Mouse (Mus musculus): ENCODE measurements at regions not wholly inside any gene's neighbourhood (a gene's known extent, or its start where the extent isn't known, plus 50 kb on each side); places are given as distances from the start of the nearest gene placed in this dataset.
"Not testable (repeated sequence)": the region's sequence is repeated elsewhere in the genome, so short reads cannot be mapped to it uniquely, and the experiment has no call there.

- peak; percentile 81 for DNase-seq (ENCODE audit: low spot score)
These were observed 53.2 kb upstream of the Dazl start for GRCm38 (mm10) chr17:50346451-50347192.

- not testable (repeated sequence) for DNase-seq (ENCODE audit: low spot score)
These were observed 60.4 kb upstream of the Dazl start for GRCm38 (mm10) chr17:50353818-50354217.

GRCm38 (mm10) chr17:50354357-50354756 is 60.9 kb upstream of the Dazl start:
- DNase-seq (ENCODE audit: low spot score): no peak

- DNase-seq (ENCODE audit: low spot score): no peak
These were observed 68.3 kb upstream of the Dazl start for GRCm38 (mm10) chr17:50361657-50362233.

- DNase-seq (ENCODE audit: low spot score): no peak
These were observed 72.0 kb upstream of the Dazl start for GRCm38 (mm10) chr17:50365396-50365795.

- DNase-seq (ENCODE audit: low spot score): no peak
These were observed 72.7 kb upstream of the Dazl start for GRCm38 (mm10) chr17:50366181-50366580.

- no peak for DNase-seq (ENCODE audit: low spot score)
These were observed 75.9 kb upstream of the Dazl start for GRCm38 (mm10) chr17:50369216-50369875.

- no peak for DNase-seq (ENCODE audit: low spot score)
These were observed 77.0 kb upstream of the Dazl start for GRCm38 (mm10) chr17:50370484-50370883.

- no peak for DNase-seq (ENCODE audit: low spot score)
These were observed 80.2 kb upstream of the Dazl start for GRCm38 (mm10) chr17:50373496-50374141.

GRCm38 (mm10) chr17:50375465-50375864 is 82.0 kb upstream of the Dazl start:
- no peak for DNase-seq (ENCODE audit: low spot score)

- no peak for DNase-seq (ENCODE audit: low spot score)
These were observed 83.3 kb upstream of the Dazl start for GRCm38 (mm10) chr17:50376708-50377107.

GRCm38 (mm10) chr17:50378141-50378727 is 84.8 kb upstream of the Dazl start:
- DNase-seq (ENCODE audit: low spot score): no peak

GRCm38 (mm10) chr17:50388715-50389710 is 95.6 kb upstream of the Dazl start:
- DNase-seq (ENCODE audit: low spot score): peak; percentile 56

GRCm38 (mm10) chr17:50390151-50390550 is 96.7 kb upstream of the Dazl start:
- DNase-seq (ENCODE audit: low spot score): peak; percentile 29

GRCm38 (mm10) chr17:50391207-50391606 is 97.8 kb upstream of the Dazl start:
- no peak for DNase-seq (ENCODE audit: low spot score)

- DNase-seq (ENCODE audit: low spot score): no peak
These were observed 98.6 kb upstream of the Dazl start for GRCm38 (mm10) chr17:50391996-50392395.

- DNase-seq (ENCODE audit: low spot score): no peak
These were observed 99.0 kb upstream of the Dazl start for GRCm38 (mm10) chr17:50392428-50392827.

- no peak for DNase-seq (ENCODE audit: low spot score)
These were observed 99.5 kb upstream of the Dazl start for GRCm38 (mm10) chr17:50392966-50393365.

- DNase-seq (ENCODE audit: low spot score): no peak
These were observed 100.3 kb upstream of the Dazl start for GRCm38 (mm10) chr17:50393698-50394097.

- no peak for DNase-seq (ENCODE audit: low spot score)
These were observed 101.4 kb upstream of the Dazl start for GRCm38 (mm10) chr17:50394801-50395200.

GRCm38 (mm10) chr17:50395669-50396068 is 102.2 kb upstream of the Dazl start:
- DNase-seq (ENCODE audit: low spot score): no peak
